Mouse (Mus musculus) C2C12 (cell line): Measurements from ENCODE around the gene Timd4.

ENCODE experiments used
- CTCF ChIP-seq: IDR thresholded peaks from one replicate; pipeline ENCODE4 v1.5.1; 2011; ENCODE audit not compliant: control insufficient read depth, insufficient read depth, insufficient read length
- FOSL1 ChIP-seq: IDR thresholded peaks from one replicate; pipeline ENCODE4 v1.8.0; 2011; ENCODE audit warnings: mild to moderate bottlenecking, low read length; ENCODE audit not compliant: poor library complexity, insufficient read depth, severe bottlenecking
- MAX ChIP-seq: IDR thresholded peaks from one replicate; pipeline ENCODE4 v1.6.1; 2011; ENCODE audit warnings: mild to moderate bottlenecking, control low read depth
- MYOG ChIP-seq: IDR thresholded peaks from one replicate; pipeline ENCODE4 v1.6.1; 2011; ENCODE audit not compliant: control insufficient read depth, insufficient read length; ENCODE audit errors: extremely low read depth

DNA sequence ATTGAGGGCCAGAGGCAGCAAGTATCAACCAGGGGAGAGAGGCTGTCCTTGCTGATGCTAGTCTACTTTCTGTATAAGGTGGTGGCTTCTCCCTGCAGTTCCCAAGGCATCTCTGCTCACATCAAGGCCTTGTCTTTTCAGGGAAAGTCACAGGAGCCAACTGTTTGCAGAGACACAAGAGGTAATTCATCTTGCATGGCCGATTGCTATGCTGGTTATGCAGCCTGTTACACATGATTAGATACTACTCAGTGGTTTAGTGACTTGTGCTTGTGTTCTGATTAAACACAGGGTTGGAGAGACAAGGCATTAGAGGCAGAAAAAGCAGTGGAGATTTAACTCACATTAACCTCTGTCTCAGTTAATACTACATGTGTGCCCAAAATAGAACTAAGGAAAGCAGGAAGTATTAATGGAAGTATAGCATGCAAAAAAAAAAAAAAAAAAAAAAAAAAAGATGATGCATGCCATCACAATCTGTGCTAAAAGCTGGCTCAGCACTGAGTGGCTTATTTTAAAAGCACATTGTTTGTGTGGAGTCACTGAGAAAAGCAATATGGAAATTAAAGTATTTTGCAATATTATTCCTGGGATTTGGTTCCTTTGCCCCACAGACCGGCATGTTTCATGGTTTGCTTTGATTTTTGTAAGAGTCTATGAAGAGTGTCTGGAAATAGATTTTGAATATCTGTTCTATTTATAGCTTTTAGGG lies 31.6 kb downstream of the Timd4 start:
- TF ChIP-seq CTCF, result no peak
- no peak for TF ChIP-seq FOSL1
- no peak for TF ChIP-seq MYOG
- no peak for TF ChIP-seq MAX
